Mouse (Mus musculus): ENCODE data around the gene Hba-a1. TPM values are rescaled to one million over a fixed set of nuclear protein-coding genes. Genes with fewer than 3 reads are reported as not detected.
"Not testable (repeated sequence)": the region's sequence is repeated elsewhere in the genome, so short reads cannot be mapped to it uniquely, and the experiment has no call there.

The Hba-a1 gene
- polyA plus RNA-seq, 1 experiment = 62.4 TPM

DNA sequence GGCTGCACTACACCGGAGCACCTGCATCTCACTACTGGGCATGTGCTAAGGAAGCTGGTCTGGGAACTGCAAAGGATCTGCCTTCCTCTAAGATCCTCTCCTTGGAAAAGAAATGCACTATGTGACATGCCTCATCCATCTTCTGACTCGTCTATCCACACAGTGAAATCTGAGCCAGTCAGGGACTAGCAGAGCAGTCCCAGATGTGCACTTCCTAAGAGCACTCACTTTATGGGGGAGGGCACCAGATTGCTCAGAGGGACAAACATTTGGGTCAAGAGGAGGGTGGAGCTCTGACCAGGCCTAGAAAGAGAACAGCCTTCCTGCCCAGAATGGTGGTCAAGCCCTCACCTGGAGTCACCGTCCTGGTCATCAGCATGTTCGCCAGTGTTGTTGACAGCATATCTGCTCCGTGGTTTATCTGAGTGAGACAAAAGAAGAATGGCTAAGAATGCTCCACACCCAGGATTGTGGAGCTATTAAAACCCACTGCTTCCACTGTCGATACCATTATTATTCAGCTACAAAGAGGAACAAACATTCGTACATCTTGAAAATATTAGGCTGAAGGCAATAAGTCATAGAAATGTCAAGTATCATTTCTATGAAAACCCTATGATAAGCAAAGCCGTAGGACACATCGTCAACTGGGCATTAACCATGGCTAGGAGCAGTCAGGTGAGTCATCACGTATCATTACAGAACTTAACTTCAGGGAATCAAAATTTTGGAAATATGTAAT, 20.5 kb upstream of the Hba-a1 start:
- no peak for DNase-seq (ENCODE audit: low spot score)

DNA sequence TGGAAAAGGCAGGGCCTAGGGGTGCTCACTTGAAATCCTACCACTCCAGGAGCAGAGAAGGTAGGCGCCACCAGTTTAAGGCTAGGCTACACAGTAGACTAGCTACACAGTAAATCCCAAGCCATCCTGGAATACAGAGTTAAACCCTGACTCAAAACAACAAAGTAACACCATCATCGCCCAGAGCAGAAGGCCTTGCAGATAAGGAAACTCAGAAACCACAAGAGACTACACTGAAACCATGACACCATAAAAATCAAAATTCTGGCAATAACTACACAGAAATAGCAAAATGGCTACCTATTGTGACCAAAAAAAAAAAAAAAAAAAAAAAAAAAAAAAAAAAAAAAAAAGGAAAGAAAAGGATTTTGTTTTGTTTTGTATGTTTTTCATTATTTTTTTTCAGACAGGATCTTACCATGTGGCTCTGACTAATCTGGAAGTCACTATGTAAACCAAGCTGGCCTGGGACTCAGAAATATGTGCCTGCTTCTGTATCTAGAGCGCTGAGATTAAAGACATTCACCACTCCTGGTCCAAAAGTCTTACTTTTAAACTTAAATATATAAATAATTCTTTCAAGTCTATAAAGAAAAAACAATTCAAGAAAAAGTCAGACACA, 18.1 kb upstream of the Hba-a1 start:
- no peak for DNase-seq (ENCODE audit: low spot score)

DNA sequence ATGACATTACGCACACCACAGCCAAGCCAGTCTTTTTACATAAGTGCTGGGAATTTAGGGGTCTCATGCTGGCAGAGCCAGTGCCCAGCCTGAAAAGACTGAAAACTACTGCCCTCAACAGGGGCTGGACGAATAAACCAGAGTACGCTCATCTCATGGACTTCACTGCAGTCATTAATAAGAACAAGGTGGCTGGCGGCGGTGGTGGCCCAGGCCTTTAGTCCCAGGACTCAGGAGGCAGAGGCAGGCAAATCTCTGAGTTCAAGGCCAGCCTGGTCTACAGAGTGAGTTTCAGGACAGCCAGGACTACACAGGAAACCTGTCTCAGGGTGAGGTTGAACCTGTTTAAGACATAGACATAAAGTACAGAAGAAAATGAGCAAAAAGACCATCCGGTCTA, 17.1 kb upstream of the Hba-a1 start:
- DNase-seq (ENCODE audit: low spot score) = no peak

DNA sequence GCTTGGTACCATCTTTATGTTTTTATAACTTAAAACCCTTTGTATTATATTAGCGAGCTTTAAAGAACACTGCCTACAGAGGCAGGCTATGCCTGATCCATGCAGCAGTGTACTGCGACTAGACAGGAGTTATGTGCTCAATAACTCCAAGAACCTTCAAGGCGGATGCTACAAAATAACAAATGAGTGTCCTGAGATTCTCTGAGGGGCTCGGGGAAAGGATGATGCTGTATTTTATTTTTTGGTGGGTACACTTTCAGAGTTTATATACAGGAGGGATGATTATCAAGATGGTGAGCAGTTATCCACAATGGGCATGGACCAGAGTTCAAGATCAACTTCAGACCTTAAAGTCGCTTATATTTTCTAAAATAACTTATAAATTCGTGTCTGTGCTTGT, 16.5 kb upstream of the Hba-a1 start:
- no peak for DNase-seq (ENCODE audit: low spot score)

DNA sequence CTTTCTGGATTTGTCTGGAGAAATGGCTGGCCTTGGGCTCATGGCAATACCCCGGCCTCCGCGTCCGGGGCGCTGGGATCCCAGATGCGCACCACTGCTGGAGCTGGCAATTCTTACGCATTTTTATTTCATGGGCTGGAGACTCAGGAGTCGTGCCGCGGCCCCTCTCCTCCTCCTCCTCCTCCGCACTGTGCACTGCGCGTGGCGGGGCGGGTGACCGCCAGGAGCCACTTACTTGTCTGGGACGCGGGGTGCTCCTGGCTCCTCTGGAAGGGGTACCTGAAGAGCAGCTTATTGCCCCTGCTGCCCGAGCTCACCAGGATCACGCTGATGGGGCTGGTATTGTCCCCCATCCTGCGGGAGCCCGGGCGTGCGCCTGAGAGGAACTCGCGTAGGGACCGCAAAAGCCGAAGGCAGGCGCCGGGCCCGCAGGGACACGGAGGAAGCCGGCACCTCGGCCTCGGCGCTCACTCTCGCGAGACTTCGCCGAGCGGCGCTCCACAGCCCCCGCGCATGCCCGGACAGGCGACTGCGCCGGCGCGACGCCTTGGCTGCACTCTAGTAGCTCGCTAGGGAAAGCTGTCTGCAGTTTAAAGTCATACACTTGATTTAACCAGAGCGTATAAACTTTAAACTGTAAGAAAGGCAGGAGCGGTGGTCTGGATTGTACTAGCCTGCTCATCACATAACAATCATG, 16.0 kb upstream of the Hba-a1 start, which contains the start of gene Nprl3:
TSS of gene Nprl3 (minus strand) at position 520 of the 697 bp plus-strand sequence.
- DNase-seq (ENCODE audit: low spot score) = peak; percentile 97

DNA sequence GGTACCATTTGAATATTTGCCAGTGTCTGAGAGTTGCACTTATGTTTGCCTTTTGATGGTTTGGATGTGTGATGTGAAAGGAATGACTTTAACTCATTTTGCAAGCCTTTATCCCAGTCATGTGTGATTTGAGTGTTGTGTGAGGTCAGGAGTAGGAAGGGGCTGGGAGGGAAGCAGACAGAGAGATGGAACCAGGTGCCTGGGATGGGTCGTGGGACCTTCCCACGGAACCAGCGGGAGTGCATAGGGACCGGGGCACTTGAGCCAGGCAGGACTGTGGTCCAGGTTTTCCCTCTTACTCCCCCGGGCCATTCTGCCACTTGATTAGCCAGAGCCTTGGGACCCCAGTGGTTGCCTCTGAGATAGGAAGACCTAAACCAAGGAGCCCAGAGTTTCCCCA, 15.3 kb upstream of the Hba-a1 start:
- no peak for DNase-seq (ENCODE audit: low spot score)

DNA sequence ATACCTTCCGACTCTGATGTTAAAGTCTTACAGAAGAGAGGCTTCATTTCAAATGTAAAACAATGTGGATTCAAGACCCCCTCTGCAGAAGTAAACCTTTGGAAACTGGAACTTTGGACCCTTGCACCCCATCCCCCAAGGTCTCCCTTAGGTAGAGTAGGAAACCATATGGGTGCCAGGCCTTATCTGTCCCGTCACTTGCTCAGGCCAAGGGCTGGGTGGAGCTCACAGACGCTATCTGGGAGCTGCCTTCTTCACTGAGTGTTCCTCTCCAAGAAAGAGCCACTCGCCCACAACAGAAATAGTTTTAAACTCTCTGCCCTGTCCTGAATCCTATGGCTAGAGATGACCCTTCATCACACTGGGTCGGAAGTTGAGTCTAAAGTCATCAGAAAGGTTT, 14.4 kb upstream of the Hba-a1 start:
- DNase-seq (ENCODE audit: low spot score) = no peak

DNA sequence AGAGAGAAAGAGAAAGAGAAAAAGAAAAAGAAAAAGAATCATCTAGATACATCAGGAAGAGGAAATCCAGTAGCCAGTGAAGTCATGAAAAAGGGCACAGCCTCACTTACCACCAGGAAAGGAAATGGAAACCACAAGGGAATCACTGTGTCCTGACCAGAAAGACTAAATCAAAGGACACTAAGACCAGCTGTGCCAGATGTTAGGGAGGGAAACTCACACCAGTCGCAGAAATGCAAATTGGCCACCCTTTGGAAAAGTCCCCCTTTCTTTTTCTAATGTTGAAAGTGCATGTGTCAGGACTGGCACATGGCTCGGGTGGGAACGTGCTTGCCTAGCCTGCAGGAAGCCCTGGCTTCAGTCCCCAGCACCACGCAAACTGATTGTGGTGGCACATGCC, 12.1 kb upstream of the Hba-a1 start:
- DNase-seq (ENCODE audit: low spot score) = no peak

DNA sequence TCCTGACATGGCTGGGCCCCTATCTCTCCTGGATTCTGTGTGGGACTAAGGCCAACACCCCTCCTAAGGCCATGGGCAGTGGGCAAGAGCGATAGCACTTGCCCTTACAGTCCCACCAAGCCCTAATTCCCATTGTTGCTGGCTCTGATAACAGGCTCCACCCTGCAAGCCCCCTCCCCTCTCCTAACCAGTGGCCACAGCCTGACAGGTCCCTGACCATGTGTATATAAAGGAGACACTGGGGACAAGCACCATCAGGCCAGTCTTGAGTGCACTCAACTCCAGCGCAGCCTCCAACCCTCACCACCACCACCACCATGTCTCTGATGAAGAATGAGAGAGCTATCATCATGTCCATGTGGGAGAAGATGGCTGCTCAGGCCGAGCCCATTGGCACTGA, 7.0 kb upstream of the Hba-a1 start, which contains the start of gene Hba-x:
TSS of gene Hba-x (plus strand) at position 54 of the 400 bp plus-strand sequence.
- no peak for DNase-seq (ENCODE audit: low spot score)

DNA sequence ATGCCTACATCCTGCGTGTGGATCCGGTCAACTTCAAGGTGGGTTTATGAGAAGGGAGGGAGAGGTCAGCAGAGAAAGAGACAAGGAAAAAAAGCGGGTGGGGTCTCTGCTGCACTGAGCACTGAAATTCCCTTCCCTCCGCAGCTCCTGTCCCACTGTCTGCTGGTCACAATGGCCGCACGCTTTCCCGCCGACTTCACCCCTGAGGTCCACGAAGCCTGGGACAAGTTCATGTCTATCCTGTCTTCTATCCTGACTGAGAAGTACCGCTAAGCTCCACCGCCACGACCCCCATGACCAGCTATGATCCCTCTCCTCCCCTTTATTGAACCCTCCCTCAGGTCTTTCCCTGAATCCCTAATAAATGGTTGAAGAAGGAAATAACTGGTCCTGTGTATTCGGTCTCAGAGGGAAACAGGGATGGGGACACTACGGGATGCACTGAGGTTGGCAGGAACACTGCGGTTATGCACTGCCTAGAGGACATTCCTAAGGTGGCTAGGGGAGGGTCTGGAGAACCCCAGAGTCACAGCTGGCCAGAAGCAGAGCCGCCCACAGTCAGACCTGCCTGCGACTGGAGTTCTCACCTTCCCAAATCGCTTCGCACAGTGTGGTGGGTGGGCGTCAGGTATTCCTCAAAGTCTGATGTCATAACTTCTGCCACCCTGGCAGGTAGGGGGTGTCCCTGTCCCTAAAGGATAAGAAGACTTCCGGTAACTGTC, 5.4 kb upstream of the Hba-a1 start:
- DNase-seq (ENCODE audit: low spot score) = no peak

DNA sequence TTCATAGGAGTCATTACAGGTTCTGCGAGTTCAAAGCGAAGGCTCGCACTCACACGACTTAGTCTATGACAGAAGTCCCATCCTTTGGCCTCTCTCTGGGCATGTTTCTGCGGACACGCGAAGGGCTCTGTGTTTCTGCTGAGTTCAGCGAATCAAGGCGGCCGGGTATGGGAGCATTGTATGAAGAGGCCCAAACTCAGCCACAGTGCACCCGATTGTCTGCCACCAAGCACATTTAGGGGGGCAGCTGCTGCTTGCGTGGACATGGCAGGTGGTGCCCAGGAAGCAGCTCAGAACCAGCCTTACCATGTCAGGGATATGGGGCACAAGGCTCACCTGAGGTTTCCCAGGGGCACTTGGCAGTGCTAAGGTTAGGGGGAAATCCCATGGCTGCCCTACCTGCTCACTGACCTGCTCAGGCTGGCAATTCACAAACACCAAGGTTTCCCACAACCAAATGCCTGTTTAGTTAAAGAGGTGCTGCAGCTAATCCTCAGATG, 4.8 kb upstream of the Hba-a1 start:
- no peak for DNase-seq (ENCODE audit: low spot score)

DNA sequence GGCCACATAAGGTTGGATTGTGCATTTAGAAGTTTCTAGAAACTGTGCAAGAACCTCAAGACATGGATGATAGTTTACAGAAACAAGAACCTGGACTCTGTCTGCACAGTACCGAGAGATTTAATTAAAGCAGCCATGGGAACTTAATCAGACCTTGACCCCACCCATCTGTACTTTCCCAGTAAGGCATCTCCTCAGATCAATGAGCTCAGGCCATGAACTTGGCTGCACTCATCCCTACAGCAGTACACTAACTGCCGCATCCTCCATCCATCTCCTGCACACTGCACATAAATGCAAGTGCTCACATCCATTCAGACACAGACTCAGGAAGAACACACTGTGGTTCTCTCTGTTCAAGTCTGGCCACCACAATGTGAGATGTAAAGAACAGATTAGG, 2.7 kb upstream of the Hba-a1 start:
- no peak for DNase-seq (ENCODE audit: low spot score)

DNA sequence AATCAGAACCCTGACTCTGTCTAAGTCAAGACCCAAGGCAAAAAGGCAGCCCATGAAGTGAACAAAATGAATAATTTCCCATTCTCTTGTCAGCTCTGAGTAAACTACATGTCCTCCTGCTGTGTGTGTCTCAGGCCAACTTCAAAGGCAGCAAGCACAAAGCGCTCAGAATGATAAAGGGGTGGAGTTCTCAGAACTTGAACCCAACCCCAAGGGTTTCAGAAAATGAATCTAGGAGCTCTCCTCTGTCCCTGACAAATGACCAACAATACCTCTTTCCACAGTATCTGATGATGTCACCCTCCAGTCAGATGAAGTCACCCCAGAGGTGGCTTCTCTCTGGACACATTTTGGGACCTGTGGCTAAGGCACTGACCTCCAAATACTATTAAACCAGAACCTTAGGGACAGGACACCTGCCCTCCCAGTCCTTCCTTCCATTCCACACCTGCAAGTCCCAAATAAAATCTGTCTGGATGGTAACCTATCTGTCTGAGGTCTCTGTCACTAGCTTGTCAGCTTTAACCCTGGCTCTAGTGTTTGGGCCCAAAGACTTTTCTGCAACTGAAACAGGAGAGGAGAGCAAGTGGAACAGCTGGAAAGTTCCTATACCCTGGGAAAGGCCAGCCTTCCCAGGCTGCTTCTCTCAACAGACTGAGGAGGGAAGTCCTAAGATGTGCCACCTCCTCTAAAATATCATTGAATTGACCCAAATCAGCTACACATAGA, 1.7 kb upstream of the Hba-a1 start:
- no peak for DNase-seq (ENCODE audit: low spot score)

DNA sequence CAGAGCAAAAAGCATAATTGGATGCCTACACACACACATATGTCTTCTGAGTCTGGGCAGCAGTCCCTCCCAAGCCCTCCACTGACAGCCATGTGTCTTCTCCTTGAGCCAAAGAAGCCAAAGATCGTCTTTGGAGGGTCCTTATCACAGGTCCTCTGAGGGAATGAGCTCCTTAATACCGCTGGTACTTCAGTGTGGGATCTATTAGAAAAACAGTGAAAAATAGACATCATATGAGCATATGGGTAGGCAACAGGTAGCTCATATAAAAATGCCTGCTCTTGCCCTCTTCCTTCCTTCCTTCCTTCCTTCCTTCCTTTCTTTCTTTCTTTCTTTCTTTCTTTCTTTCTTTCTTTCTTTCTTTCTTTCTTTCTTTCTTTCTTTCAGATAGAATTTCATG, 1.3 kb downstream of the Hba-a1 start:
- not testable (repeated sequence) for DNase-seq (ENCODE audit: low spot score)

DNA sequence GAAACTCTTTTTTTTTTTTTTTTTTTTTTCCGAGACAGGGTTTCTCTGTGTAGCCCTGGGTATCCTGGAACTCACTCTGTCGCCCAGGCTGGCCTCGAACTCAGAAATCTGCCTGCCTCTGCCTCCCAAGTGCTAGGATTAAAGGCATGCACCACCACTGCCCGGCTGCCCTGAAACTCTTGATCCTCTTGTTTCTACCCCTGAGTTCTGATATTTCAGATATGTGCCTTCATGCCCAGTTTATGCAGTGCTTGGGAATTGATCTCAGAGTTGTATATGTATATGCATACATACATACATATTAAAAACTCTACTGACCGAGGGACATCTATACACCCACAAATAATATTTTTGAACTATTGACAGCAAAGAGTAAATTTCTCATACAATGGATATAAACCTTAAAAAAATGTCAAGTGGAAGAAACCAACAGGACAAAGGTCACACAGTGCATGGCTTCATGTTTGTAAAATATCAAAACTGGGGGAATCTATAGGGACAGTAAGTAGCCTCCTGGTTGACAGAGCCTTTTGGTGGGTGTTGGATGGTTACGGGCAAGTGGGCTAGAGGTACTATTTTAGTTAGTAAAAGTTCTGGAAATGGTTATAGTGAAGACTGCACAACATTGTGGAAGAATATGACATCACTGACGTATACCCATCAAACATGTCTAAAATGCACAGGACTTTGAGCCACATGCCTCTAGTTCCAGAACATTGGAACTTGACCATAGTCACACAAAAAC, 1.9 kb downstream of the Hba-a1 start:
- no peak for DNase-seq (ENCODE audit: low spot score)

DNA sequence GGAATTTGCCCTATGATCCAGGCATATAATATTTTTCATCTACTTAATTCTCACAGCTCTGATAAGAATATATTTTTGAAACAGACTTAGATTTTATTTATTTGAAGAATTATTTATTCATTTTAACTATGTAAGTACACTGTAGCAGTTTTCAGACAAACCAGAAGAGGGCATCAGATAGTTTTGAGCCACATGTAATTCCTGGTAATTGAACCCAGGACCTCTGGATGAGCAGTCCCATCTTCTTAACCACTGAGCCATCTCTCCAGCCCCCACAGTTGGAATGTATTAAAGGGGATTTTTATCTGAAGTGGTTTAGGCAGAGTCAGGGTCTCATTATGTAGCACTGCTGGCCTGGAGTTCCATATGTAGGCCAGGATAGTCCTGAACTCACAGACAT, 2.6 kb downstream of the Hba-a1 start:
- DNase-seq (ENCODE audit: low spot score) = not testable (repeated sequence)

DNA sequence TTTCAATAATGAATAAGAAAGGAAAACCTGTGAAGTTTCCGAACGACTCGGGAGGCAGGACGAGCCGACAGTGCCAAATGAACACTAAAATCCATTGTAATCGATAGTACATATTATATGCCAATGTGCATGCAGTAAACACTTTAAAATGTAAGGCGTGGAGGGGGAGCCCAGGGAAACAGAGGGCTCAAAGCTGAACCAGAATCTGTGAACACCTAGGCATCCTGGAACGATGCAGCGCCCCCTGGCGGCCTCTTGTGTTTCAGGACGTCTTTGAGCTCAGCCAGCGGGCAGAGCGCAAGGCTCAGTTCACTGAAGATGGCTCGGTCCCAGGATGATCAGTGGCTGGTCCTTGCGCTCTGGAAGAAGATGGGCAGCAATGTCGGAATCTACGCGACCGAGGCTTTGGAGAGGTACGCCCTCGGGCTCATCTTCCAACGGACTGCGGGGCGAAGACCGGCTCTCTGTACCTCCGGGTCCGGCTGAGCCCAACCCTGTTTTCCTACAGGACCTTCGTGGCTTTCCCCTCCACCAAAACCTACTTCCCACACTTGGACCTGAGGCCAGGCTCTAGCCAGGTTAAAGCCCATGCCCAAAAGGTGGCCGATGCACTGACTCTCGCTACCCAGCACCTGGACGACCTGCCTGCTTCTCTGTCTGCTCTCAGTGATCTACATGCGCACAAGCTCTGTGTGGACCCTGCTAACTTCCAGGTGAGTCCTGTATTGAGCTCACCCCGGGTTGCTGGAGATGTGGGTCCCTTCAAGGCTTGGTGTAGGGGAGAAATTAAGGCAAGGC, 3.6 kb downstream of the Hba-a1 start, which contains the start of gene Hbq1b:
TSS of gene Hbq1b (plus strand) at position 271 of the 798 bp plus-strand sequence.
- DNase-seq (ENCODE audit: low spot score) = peak; percentile 58

DNA sequence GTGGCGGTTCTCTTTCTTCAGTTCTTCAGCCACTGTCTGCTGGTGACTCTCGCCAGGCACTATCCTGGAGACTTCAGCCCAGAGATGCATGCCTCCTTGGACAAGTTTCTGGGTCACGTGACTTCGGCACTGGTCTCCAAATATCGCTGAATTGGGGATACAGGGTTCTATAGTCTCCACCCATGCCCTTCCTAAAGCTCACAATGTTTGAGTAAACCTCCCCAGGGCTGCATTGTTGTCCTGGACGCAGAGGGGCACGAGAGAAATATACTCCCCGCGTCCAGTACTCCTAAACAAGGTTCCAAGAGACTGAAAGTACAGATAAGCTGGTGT, 4.1 kb downstream of the Hba-a1 start:
- no peak for DNase-seq (ENCODE audit: low spot score)

DNA sequence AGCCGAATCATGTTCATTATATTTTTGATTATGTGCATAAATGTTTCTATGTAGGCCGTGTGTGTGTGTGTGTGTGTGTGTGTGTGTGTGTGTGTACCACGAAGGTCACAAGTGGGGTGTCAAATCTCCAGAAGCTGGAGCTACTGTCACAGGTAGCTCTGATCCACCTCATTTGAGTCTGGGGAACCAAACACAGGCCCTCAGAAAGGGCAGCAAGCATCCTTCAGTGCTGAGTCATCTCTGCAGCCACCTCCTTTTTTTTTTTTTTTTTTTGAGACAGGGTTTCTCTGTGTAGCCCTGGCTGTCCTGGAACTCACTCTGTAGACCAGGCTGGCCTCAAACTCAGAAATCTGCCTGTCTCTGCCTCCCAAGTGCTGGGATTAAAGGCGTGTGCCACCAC, 9.5 kb downstream of the Hba-a1 start:
- DNase-seq (ENCODE audit: low spot score) = not testable (repeated sequence)

DNA sequence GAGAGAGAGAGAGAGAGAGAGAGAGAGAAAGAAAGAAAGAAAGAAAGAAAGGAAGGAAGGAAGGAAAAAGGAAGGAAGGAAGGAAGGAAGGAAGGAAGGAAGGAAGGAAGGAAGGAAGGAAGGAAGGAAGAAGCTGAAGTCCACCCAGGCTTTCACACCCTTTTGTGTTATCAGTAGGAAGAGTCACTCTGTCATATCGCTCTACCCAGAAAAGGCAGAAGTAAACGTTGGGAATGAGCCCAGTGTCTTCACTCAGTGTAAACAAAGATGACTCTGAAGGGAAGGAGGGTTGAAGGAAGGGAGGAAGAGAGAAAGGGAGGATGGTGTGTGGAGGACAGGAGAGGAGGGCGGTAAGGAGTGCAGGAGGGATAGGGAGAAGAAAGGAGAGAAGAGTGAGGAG, 10.2 kb downstream of the Hba-a1 start:
- not testable (repeated sequence) for DNase-seq (ENCODE audit: low spot score)

Measured in urinary bladder, adult 2 months (tissue).